Mouse (Mus musculus) megakaryocyte progenitor cell, adult 5-6 weeks (primary cell): ENCODE measurements at regions not wholly inside any gene's neighbourhood (a gene's known extent, or its start where the extent isn't known, plus 50 kb on each side); places are given as distances from the start of the nearest gene placed in this dataset.

ENCODE experiments used
- ATAC-seq: replicated peaks from 2 replicates; pipeline ENCODE4 v1.8.0; 2016; ENCODE audit warnings: mild to moderate bottlenecking, moderate TSS enrichment, inconsistent platforms; ENCODE audit not compliant: poor library complexity

GRCm38 (mm10) chr15:51391352-51391751 is 2493.4 kb upstream of the Gm7489 start:
- ATAC-seq = no peak

- no peak for ATAC-seq
Measured at GRCm38 (mm10) chr15:51392449-51393405, 2492.0 kb upstream of the Gm7489 start.

GRCm38 (mm10) chr15:51395961-51396360 is 2488.7 kb upstream of the Gm7489 start:
- no peak for ATAC-seq

- no peak for ATAC-seq
Measured at GRCm38 (mm10) chr15:51403581-51403980, 2481.1 kb upstream of the Gm7489 start.

- ATAC-seq = no peak
Measured at GRCm38 (mm10) chr15:51409791-51410308, 2474.9 kb upstream of the Gm7489 start.

GRCm38 (mm10) chr15:51411966-51412365 is 2472.7 kb upstream of the Gm7489 start:
- ATAC-seq = no peak

GRCm38 (mm10) chr15:51442606-51443005 is 2442.1 kb upstream of the Gm7489 start:
- ATAC-seq = no peak

GRCm38 (mm10) chr15:51469895-51470294 is 2414.8 kb upstream of the Gm7489 start:
- ATAC-seq = no peak

GRCm38 (mm10) chr15:51471143-51471542 is 2413.6 kb upstream of the Gm7489 start:
- ATAC-seq = no peak

GRCm38 (mm10) chr15:51472049-51472448 is 2412.7 kb upstream of the Gm7489 start:
- no peak for ATAC-seq

- ATAC-seq = no peak
Measured at GRCm38 (mm10) chr15:51481856-51482255, 2402.8 kb upstream of the Gm7489 start.

GRCm38 (mm10) chr15:51484207-51484606 is 2400.5 kb upstream of the Gm7489 start:
- ATAC-seq = no peak

GRCm38 (mm10) chr15:51485554-51485953 is 2399.2 kb upstream of the Gm7489 start:
- ATAC-seq = no peak

- no peak for ATAC-seq
Measured at GRCm38 (mm10) chr15:51502058-51502741, 2382.5 kb upstream of the Gm7489 start.

- no peak for ATAC-seq
Measured at GRCm38 (mm10) chr15:51502742-51503270, 2381.9 kb upstream of the Gm7489 start.

- ATAC-seq = no peak
Measured at GRCm38 (mm10) chr15:51503341-51503740, 2381.4 kb upstream of the Gm7489 start.

GRCm38 (mm10) chr15:51504016-51504760 is 2380.5 kb upstream of the Gm7489 start:
- ATAC-seq = no peak

GRCm38 (mm10) chr15:51504789-51505188 is 2379.9 kb upstream of the Gm7489 start:
- ATAC-seq = no peak

GRCm38 (mm10) chr15:51507126-51507525 is 2377.6 kb upstream of the Gm7489 start:
- ATAC-seq = peak; percentile 71

- no peak for ATAC-seq
Measured at GRCm38 (mm10) chr15:51511319-51511718, 2373.4 kb upstream of the Gm7489 start.

GRCm38 (mm10) chr15:51536317-51536716 is 2348.4 kb upstream of the Gm7489 start:
- ATAC-seq = no peak
